Mouse (Mus musculus) adrenal gland, postnatal 25 days (tissue): Measurements from ENCODE around the gene Irs2. TPM values are rescaled to one million over a fixed set of nuclear protein-coding genes. Genes with fewer than 3 reads are reported as not detected.

Experiments
- DNase-seq: peaks from one replicate; pipeline ENCODE4 v3.0.0; 2021; ENCODE audit warnings: mixed read lengths
- total RNA-seq: library from RNA; stranded (reverse); gene quantifications from 2 replicates; pipeline ENCODE4 v1.2.3, GENCODE M21; 2021

The Irs2 gene
- total RNA-seq, 1 experiment from 2014 or later, result 23.0 TPM

DNA sequence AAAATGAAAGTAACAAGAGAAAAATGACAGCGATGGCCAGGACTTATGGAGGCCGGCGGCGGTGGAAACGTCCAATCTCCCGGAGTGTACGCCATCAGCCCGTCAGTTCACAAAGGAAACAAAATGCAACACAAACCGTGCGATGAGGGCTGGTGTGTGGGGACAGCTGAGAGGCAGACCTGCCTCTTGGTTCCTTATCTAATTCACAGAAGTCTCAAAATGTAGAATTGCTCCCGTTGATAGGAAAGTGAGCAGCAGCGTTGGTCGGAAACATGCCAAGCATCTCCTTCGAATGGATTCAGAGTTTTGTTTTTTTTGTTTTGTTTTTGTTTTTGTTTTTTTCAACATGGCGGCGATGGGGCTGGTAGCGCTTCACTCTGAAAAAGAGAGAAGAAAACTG, 21.6 kb downstream of the Irs2 start:
- no peak for DNase-seq

DNA sequence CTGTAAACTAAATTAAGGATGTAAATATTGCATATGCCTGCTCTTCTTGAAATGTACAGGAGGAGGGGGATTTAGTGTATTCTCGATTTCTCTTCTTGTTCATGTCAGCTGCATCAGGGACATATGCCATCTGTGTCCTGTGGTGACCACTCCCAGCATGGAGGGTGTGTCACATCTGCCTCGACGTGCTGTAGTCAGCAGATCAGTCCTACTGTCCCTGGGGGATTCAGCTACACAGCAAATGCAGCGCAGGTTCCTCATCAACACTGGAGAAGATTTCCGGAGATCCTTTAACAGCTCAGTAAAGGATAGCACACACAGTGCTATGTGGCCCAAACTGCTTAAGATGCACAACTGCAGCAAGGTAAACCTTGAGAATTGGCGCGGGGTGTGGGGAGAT, 23.2 kb downstream of the Irs2 start:
- no peak for DNase-seq

DNA sequence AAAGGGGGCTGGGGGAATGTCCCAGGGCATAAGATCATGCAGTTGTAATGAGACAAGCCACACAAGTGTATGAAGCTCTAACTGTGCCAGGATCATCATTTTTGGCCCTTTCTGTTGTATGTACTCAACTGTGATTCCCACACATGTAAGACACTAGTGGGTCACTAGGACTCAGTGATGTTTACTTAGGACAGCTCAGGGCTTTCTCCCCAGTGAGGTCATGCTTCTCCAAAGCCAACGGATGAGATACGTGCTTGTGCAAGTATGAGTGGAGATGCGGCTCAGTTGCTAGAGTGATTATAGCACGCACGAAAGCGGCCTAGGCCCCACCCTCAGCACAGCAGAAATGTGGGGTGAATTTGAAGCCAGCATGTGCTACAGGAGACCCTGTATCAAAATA, 27.4 kb downstream of the Irs2 start:
- no peak for DNase-seq

DNA sequence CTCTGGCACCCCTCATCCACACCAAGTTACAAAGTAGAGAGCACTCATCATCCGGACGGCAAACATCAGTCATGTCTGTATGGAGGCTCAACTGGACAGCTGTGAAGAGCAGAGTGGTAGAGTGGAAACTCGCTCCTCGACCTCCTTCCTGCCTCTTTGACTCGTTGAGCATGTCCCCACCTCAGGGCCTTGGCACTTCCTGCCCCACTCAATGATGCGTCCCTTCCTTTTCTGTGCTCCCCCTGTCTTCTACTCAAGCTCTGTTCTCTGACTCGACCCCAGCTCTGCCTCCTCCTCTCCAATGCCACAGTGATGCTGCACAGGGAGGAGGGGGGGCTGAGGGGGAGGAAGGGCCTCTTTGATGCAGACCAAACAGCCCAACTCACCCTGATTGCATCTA, 28.3 kb downstream of the Irs2 start:
- DNase-seq, result no peak

DNA sequence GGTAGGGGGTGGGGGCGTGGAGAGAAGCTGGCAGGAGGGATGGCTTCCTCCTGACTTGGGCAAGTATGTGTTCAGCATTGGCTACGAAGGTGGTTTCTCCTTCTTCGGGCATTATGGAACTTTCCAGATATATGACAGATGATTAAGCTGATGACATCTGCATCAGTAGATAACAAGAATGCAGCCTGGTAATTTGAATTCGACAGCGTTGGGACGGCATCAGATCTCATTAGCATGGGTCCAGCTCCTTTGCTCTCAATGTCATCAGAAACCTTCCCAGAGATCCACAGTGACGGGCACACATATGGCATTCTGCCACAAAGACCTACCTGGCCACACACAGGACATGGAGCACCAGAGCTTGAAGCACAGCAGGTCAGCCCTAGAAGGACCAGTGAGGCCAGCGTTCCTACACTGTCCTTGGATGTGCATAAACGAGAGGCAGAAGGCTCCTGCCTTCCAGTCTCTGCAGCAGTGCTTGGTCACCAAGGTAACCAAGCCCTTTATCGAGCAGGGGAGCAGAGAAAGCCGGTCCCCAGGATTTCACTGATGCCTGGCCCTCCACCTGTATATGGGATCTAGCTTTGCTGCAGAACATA, 29.0 kb downstream of the Irs2 start:
- DNase-seq, result no peak

DNA sequence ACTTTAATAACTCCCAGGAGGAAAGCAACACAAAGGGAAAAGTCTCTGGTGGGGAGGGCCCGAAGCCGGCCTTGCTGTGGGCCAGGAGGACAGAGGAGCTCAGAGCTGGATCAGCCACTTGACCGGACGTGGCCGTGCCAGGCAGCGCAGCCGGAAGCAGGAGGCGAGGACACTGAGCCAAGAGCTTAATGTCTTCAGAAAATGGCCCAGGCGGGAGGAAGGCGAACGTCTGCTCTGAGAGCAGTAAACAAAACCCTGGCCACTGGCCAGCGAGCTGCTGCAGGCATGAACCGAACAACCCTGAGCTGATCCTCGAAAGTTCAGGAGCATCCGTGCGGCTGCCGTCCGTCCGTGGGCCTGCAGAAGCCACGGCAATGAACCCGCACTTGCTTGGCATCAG, 29.9 kb downstream of the Irs2 start:
- peak; percentile 68 for DNase-seq

DNA sequence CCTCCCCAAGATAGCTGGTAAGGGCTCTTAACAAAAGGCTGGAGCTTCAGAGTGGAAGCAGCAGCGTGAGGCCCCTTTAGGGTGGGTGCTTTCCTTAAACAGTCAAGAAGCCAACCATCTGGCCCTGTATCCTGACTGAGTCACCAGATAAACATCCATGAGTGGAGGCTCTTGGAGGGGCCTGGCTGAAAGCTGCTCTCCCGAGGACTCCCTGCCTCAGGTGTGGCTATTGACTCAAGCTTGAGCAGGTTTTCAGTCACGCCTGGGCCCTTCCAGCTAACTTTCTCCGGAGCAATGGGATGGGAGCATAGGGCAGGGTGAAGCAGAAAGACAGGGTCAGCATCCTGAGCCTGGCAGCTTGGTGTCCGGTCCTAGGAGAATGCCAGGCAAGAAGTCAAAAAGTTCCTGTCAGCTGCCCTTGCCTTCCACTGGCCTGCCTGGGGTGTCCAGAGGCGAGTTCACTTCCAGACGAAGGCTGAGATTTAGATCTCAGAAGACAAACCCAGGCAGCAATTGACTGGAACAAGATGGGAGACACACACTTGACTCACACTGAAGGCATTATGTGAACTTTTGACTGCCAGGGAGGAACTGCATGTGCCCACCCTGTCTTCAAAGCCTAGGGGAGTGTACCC, 30.4 kb downstream of the Irs2 start:
- DNase-seq, result no peak

DNA sequence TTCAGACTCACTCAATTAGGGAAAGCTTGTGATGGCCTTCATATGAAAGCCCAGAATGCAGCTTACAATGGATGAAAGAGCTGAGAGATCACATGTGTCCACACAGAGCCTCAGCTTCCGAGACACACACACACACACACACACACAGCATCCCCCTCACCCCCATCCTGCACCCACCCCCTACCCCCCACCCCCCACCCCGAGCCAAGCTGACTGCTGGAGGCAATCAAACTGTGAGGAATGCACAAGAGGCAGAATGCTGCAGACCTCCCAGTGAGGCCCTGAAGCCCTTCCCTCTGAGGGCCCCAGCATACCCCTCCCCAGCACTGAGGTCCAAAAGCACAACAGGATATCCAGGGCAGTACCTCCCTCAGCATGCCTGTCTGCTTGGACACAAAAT, 33.6 kb downstream of the Irs2 start:
- DNase-seq, result no peak

DNA sequence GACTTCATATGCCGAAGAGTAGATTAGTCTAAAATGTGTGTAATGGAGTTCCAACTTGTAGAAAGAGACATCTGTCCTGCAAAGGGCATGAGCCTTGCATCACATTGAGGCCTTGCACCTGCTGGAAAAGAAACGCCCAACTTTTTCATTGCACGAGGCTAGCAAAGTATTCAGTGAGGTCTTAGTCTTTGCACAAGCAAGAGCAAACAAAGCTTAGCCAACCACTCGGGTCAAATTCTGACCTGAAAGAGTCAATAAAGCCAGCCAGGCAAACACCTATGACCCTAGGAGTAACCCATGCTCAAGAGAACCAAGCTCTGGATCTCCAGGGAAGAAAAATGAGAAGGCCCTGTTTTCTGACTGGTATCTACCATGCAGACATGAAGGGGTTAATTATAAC, 34.1 kb downstream of the Irs2 start:
- no peak for DNase-seq

DNA sequence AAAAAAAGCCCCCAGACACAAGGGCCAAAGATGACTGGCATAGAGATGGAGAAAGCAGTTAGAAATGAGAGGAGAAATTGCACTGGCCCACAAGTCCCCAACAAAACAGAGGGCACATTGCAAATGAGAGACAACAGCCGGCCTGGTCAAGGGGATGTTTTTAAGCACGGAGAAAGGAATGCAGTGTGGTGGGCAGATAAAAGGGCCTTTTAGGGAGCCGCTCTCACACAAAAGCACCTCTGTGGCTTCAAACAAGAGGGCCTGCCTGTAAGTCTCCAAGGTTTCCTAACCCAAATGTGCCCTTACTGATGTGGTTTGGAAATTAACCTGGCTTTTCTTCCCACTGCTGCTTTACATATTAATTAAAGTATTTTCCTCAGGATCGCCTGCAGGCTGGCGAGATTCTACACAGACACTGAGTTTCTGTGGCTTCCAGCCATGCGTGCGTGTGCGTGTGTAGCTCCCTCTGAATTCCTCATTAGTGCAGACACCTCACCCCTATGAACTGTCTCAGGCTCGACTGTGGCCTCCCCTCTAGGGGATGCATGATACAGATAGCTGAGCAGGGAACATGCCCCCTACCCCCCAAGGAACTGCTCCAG, 35.3 kb downstream of the Irs2 start:
- DNase-seq, result no peak

DNA sequence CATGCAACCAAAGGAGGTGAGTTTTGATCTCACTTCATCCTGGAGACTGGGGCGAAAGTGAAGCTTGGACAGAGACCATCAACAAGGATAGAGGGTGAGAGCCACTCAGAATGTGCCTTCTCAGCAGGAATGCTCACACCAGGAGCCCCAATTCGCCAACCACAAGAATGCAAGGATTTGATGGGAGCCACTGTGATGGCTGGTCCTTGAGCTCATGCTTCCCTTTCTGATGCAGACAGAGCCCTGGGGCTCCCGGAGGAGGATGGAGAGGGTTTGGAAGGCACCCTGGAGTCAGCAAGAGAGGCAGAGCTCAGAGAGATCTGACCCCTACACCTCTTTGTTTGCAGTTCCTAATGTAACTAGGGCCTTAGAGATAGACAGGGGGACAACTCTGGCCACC, 36.3 kb downstream of the Irs2 start:
- no peak for DNase-seq

DNA sequence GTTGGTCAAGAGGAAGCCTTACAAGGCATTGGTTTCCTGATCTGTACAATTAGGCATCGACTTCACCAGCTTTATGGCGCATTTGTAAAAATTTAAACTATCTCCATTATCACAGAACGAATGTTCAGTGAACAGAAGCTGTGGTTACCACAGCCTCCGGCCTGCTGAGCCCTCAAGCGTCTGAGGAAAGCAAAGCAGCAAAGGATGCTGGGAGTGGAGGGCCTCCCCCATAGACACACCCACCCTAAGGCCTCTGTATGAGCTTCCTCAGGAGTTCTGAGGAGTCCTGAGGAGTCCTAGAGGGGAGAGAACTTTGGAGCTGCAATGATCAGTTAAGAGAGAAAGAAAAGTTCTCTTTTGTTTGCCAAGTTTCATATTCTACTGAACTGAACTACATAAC, 36.7 kb downstream of the Irs2 start:
- DNase-seq, result no peak

DNA sequence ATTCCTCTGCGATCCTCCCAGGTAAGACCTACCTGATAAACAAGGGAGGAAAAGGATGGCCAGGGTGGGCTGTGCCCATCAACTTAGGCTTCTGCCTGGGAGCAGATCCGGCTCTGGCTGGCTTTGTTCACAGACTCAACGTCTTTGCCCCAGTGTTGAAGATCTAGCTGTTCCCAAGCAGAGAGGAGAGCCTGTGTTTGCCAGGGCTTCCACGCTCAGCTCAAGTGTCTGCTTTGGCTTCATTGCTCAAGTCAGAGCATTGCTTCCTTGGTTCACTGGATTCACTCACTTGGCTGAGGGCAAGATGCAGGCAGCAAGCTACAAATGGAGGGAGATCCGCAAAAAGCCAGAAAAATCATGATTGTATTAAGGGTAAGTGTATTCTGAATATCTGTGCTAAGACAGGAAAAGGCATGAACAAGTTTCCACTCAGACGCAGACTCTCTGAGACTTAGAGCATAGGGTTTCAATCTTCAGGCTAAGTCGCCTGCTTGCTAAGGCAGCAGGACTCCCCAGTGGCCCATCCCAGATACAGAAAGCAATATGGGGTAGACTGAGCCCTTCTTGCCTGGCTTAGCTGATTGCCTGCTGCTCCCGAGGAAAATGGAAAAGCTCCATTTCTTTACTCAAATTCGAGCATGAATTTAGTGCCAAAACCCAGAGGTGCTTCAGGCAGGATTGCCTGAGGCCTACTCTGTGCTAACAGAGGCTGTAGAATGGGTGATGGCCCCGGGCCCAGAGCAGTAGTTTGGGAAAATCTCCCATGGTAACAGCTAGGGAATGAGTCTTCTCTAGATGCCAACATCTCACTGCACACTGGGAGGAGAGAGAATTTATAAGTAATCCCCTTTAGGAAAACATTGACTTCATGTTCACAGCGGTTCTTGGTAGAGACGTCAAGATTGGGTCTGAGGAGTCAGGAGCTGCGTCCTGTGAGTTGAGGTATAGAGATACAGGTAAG, 37.5 kb downstream of the Irs2 start:
- DNase-seq, result no peak

DNA sequence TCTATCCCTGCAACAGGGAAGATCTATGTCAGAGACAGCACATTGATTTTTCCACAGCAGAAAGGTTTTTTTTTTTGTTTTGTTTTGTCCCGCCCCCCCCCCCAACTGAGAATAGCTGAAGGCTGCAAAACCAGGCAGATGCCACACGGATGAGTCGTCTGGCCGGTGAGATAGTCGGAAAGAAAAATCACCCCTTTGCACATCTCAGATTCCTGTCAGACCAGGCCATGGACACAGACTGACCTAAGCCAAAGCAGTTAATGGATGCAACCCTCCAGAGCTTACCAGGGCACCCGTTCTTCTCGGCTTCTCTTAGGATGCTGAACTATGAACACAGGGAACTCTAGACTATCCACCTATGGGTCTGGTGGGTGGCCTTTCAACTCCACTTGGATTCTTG, 39.6 kb downstream of the Irs2 start:
- DNase-seq, result no peak

DNA sequence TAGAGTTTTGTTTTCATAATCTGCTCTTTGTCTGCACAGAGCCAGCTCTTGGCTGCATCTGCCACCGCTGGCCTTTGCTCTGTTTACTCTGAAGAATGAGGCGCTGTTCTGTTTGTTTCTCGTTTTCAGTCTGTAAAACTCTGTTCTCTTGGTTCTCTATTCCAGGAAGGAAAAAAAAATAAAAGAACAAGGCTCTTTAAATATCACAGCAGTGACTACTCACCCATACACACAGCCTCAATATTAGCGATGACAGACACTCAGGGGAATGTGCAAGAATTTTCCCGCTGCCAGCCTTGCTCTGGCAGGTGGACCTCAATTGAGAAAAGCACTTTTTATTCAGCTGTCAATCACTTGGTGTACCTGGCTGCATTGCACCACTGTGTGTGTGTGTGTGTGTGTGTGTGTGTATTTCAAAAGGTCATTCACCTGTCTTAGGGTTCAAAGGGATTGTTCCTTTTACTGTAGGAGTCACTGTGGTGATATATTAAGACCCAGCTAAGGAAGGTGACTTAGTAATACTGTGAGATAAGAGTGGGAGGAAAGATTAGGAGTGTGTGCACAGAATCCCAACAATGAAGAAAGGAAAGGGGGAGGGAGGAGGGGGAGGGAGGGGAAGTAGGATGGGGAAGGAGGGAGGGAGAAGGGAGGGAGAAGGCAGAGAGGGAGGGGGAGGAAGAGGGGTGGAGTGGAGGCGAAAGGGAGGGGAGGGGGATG, 42.7 kb downstream of the Irs2 start:
- no peak for DNase-seq

DNA sequence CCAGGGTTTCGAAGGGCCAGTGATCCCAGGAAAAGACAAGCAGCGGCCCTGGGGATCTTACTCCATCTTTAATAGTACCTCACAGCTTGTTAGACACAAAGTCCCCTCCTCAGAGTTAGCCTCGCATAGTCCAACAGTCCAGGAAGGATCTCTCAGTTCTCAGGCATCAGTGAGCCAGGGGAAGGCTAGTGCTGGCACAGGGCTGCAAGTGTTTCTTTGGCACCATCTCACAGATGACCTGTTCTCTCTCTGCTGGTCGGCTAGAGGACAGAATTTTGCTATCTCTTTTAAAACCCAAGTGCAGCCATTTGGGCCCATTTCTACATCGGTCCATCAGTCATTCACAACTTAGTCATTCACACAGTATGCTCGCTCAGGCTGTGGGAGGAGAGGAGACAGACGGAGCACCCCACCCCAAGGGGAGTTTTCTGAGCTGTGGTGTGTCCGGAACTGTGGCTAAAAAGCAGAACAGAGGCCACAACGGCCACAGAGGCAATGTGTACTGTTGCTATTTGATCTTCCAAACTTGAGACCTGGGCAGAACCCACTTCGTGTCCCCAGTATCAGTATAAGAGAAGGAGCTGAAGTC, 43.7 kb downstream of the Irs2 start:
- DNase-seq, result no peak

DNA sequence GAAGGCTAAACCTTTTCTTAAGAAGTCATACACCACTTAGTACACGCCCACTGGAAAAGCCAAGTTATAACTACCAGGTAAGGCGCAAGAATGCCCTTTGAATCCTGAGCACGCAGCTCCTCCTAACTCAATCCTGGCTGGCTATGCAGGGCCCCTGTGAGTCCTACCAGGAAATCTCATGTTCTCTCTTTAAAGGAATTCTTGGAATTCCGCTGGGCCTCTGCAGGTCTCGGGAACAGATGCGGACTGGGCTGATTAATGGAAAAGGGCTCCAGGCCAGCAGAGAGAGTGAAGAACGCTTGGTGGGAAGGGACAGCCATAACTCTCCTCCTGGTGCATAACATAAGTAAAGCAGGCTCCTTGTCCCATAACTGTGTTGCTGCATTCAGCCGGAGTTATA, 46.3 kb downstream of the Irs2 start:
- no peak for DNase-seq

DNA sequence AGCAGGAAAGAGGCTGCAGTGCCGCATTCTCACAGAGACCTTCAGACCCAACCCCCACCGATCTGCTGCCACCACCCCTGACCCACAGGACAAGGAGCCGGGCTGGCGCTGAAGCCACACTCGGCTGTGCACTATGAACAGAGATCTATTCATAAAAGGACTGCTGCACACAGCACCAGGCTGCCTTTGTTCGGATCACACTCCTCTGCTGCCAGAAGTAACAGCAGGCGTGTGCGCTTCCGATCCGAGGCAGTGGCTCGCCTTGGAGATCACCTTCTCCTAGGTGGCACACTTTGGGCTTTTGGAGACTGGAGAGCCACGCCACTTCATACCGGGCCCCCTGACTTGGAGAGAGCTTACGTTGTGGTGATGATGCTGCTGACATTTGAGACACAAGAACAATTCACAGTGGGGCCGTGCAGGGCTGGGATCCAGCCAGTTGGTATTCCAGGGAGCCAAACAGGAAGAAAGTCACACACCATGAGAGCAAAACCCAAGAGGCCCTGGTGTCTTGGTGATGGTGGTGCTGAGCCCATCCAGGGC, 47.9 kb downstream of the Irs2 start:
- no peak for DNase-seq

DNA sequence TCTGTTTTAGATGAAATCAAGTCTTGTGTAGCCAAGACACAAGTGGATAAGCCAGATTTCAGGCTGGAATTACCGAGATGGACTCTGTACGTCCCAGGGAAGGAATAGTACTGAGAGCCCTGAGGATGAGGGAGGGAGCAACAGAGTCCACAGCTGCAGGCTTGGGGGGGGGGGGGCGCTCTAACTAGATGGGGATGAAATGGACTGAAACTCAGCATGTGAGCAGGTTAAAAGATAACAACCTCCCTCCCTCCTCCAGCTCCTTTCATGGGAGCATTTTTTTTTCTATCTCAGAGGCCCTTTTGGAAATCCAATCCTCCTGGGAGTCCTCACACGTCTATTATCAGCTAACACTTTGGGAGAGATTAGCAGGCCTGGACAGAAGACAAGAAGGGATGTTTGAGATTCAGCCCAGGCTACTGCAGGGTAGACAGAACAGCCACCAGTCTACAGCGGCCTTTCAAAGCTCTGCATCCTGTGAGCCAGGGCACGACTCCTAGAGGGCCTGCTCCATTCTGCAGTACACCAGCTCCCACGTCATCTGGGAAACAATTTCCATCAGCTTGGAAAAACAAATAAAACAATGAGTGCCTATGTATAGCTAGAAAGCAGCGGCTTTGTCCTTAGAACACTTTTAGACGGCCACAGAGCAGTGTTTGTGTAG, 50.8 kb downstream of the Irs2 start:
- DNase-seq, result no peak

DNA sequence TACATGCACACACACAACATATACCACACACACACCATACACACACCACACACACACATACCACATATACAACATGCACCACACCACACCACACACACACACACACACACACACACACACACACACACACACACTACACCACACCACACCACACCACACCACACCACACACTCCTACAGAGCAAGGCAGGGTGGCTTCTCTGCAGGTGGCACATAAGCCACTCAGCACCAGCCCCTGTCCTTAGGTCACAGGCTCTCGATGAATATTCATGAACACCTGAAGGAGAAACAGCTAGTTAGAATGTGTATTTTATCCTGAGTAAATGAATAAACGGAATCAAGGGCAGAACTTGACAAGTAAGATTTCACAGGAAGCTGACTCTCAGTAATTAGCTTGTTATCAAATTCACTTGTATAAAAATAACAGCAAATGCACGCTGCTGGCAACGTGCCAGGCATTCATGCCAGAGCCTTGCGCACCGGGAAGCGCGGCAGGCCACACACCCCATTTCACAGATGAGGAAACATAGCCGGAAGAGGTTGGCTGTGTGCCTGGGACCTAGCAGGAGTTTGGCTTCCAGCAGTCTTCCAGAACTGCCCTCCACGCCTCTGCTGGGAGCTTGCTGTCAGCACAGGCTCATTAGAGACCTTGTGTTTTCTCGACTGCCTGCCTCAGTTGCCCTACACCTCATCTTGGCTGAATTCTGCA, 54.8 kb downstream of the Irs2 start:
- DNase-seq, result peak; percentile 74
